Mouse (Mus musculus): Measurements from ENCODE around the gene Vipas39.

Vipas39 gene

GRCm38 (mm10) chr12:87293934-87294333 is 27.9 kb upstream of the Vipas39 start:
- no peaks in the 10 kb centered on the region for H3K9me3 ChIP-seq (ENCODE audit: low read length)
- H3K36me3 ChIP-seq (ENCODE audit: insufficient read depth, low read length) = no peaks in the 10 kb centered on the region
- peaks cover 47% of the 10 kb centered on the region for H3K4me1 ChIP-seq (replicated peaks; ENCODE audit: low read depth, low read length)
- no peak overlapping the region for H3K4me3 ChIP-seq (replicated peaks; ENCODE audit: low read length)
- peaks cover 10% of the 10 kb centered on the region for H3K27me3 ChIP-seq (ENCODE audit: insufficient read depth, low read length)
- TF ChIP-seq POU5F1 (IDR thresholded peaks at IDR 0.05; ENCODE audit: borderline replicate concordance, low read length) = no peak
- TF ChIP-seq NANOG (IDR thresholded peaks at IDR 0.05; ENCODE audit: borderline replicate concordance, low read length) = no peak
- no peak for TF ChIP-seq CTCF (conservative IDR thresholded peaks at IDR 0.05; ENCODE audit: low read length)

GRCm38 (mm10) chr12:87289100-87289499 is 23.0 kb upstream of the Vipas39 start:
- H3K9me3 ChIP-seq (ENCODE audit: low read length) = peaks cover 13% of the 10 kb centered on the region
- peaks cover 62% of the 10 kb centered on the region for H3K4me1 ChIP-seq (replicated peaks; ENCODE audit: low read depth, low read length)
- TF ChIP-seq CTCF (conservative IDR thresholded peaks at IDR 0.05; ENCODE audit: low read length) (no peak), POU5F1 (IDR thresholded peaks at IDR 0.05; ENCODE audit: borderline replicate concordance, low read length) (no peak), NANOG (IDR thresholded peaks at IDR 0.05; ENCODE audit: borderline replicate concordance, low read length) (peak; percentile 59; the same call in 1 of the 2 replicates)
- H3K36me3 ChIP-seq (ENCODE audit: insufficient read depth, low read length) = peaks cover 7% of the 10 kb centered on the region; the same call in 1 of the 2 replicates
- H3K4me3 ChIP-seq (replicated peaks; ENCODE audit: low read length) = no peak overlapping the region
- H3K27me3 ChIP-seq (ENCODE audit: insufficient read depth, low read length) = no peaks in the 10 kb centered on the region

GRCm38 (mm10) chr12:87284726-87285125 is 18.7 kb upstream of the Vipas39 start:
- no peak overlapping the region for H3K4me3 ChIP-seq (replicated peaks; ENCODE audit: low read length)

GRCm38 (mm10) chr12:87284268-87284667 is 18.2 kb upstream of the Vipas39 start:
- Histone ChIP-seq H3K36me3 (ENCODE audit: insufficient read depth, low read length) (peaks cover 7% of the 10 kb centered on the region; the same call in 1 of the 2 replicates), H3K27me3 (ENCODE audit: insufficient read depth, low read length) (peaks cover 8% of the 10 kb centered on the region), H3K4me1 (replicated peaks; ENCODE audit: low read depth, low read length) (peaks cover 75% of the 10 kb centered on the region), H3K4me3 (replicated peaks; ENCODE audit: low read length) (no peak overlapping the region), H3K9me3 (ENCODE audit: low read length) (peaks cover 13% of the 10 kb centered on the region)
- no peak for TF ChIP-seq NANOG (IDR thresholded peaks at IDR 0.05; ENCODE audit: borderline replicate concordance, low read length)
- no peak for TF ChIP-seq POU5F1 (IDR thresholded peaks at IDR 0.05; ENCODE audit: borderline replicate concordance, low read length)
- TF ChIP-seq CTCF (conservative IDR thresholded peaks at IDR 0.05; ENCODE audit: low read length) = no peak

More at GRCm38 (mm10) chr12:87284726-87285125, 18.7 kb upstream of the Vipas39 start:
- peaks cover 75% of the 10 kb centered on the region for H3K4me1 ChIP-seq (replicated peaks; ENCODE audit: low read depth, low read length)
- peaks cover 8% of the 10 kb centered on the region for H3K27me3 ChIP-seq (ENCODE audit: insufficient read depth, low read length)
- peaks cover 7% of the 10 kb centered on the region; the same call in 1 of the 2 replicates for H3K36me3 ChIP-seq (ENCODE audit: insufficient read depth, low read length)
- TF ChIP-seq POU5F1 (IDR thresholded peaks at IDR 0.05; ENCODE audit: borderline replicate concordance, low read length) (no peak), NANOG (IDR thresholded peaks at IDR 0.05; ENCODE audit: borderline replicate concordance, low read length) (no peak), CTCF (conservative IDR thresholded peaks at IDR 0.05; ENCODE audit: low read length) (no peak)
- H3K9me3 ChIP-seq (ENCODE audit: low read length) = peaks cover 13% of the 10 kb centered on the region

- TF ChIP-seq CTCF (conservative IDR thresholded peaks at IDR 0.05; ENCODE audit: low read length) = no peak
- TF ChIP-seq NANOG (IDR thresholded peaks at IDR 0.05; ENCODE audit: borderline replicate concordance, low read length) = no peak
- no peak for TF ChIP-seq POU5F1 (IDR thresholded peaks at IDR 0.05; ENCODE audit: borderline replicate concordance, low read length)
- no peak overlapping the region for H3K4me3 ChIP-seq (replicated peaks; ENCODE audit: low read length)
- peaks cover 74% of the 10 kb centered on the region for H3K4me1 ChIP-seq (replicated peaks; ENCODE audit: low read depth, low read length)
- peaks cover 7% of the 10 kb centered on the region; the same call in 1 of the 2 replicates for H3K36me3 ChIP-seq (ENCODE audit: insufficient read depth, low read length)
- peaks cover 13% of the 10 kb centered on the region for H3K9me3 ChIP-seq (ENCODE audit: low read length)
- H3K27me3 ChIP-seq (ENCODE audit: insufficient read depth, low read length) = peaks cover 8% of the 10 kb centered on the region
Observed at GRCm38 (mm10) chr12:87283706-87284105, 17.6 kb upstream of the Vipas39 start.

GRCm38 (mm10) chr12:87282743-87283142 is 16.7 kb upstream of the Vipas39 start:
- Histone ChIP-seq H3K27me3 (ENCODE audit: insufficient read depth, low read length) (peaks cover 8% of the 10 kb centered on the region), H3K4me3 (replicated peaks; ENCODE audit: low read length) (peak overlapping the region; percentile 65), H3K4me1 (replicated peaks; ENCODE audit: low read depth, low read length) (peaks cover 77% of the 10 kb centered on the region), H3K9me3 (ENCODE audit: low read length) (peaks cover 7% of the 10 kb centered on the region), H3K36me3 (ENCODE audit: insufficient read depth, low read length) (peaks cover 7% of the 10 kb centered on the region; the same call in 1 of the 2 replicates)
- TF ChIP-seq CTCF (conservative IDR thresholded peaks at IDR 0.05; ENCODE audit: low read length) (no peak), NANOG (IDR thresholded peaks at IDR 0.05; ENCODE audit: borderline replicate concordance, low read length) (no peak), POU5F1 (IDR thresholded peaks at IDR 0.05; ENCODE audit: borderline replicate concordance, low read length) (no peak)

GRCm38 (mm10) chr12:87281766-87282165 is 15.7 kb upstream of the Vipas39 start:
- H3K9me3 ChIP-seq (ENCODE audit: low read length) = no peaks in the 10 kb centered on the region
- peaks cover 12% of the 10 kb centered on the region for H3K36me3 ChIP-seq (ENCODE audit: insufficient read depth, low read length)
- TF ChIP-seq POU5F1 (IDR thresholded peaks at IDR 0.05; ENCODE audit: borderline replicate concordance, low read length) = no peak
- peak overlapping the region; percentile 65 for H3K4me3 ChIP-seq (replicated peaks; ENCODE audit: low read length)
- peaks cover 8% of the 10 kb centered on the region for H3K27me3 ChIP-seq (ENCODE audit: insufficient read depth, low read length)
- peaks cover 82% of the 10 kb centered on the region for H3K4me1 ChIP-seq (replicated peaks; ENCODE audit: low read depth, low read length)

- Histone ChIP-seq H3K27me3 (ENCODE audit: insufficient read depth, low read length) (peaks cover 8% of the 10 kb centered on the region), H3K4me1 (replicated peaks; ENCODE audit: low read depth, low read length) (peaks cover 92% of the 10 kb centered on the region), H3K36me3 (ENCODE audit: insufficient read depth, low read length) (peaks cover 27% of the 10 kb centered on the region), H3K4me3 (replicated peaks; ENCODE audit: low read length) (peak overlapping the region; percentile 71), H3K9me3 (ENCODE audit: low read length) (no peaks in the 10 kb centered on the region)
- TF ChIP-seq POU5F1 (IDR thresholded peaks at IDR 0.05; ENCODE audit: borderline replicate concordance, low read length) = no peak
- TF ChIP-seq NANOG (IDR thresholded peaks at IDR 0.05; ENCODE audit: borderline replicate concordance, low read length) = no peak
- peak; percentile 51 for TF ChIP-seq CTCF (conservative IDR thresholded peaks at IDR 0.05; ENCODE audit: low read length)
Observed at GRCm38 (mm10) chr12:87279879-87280278, 13.8 kb upstream of the Vipas39 start.

GRCm38 (mm10) chr12:87279350-87279749 is 13.3 kb upstream of the Vipas39 start:
- H3K4me3 ChIP-seq (replicated peaks; ENCODE audit: low read length) = peak overlapping the region; percentile 71
- peaks cover 92% of the 10 kb centered on the region for H3K4me1 ChIP-seq (replicated peaks; ENCODE audit: low read depth, low read length)
- TF ChIP-seq NANOG (IDR thresholded peaks at IDR 0.05; ENCODE audit: borderline replicate concordance, low read length) (no peak), POU5F1 (IDR thresholded peaks at IDR 0.05; ENCODE audit: borderline replicate concordance, low read length) (no peak), CTCF (conservative IDR thresholded peaks at IDR 0.05; ENCODE audit: low read length) (no peak)
- H3K27me3 ChIP-seq (ENCODE audit: insufficient read depth, low read length) = peaks cover 8% of the 10 kb centered on the region
- H3K36me3 ChIP-seq (ENCODE audit: insufficient read depth, low read length) = peaks cover 32% of the 10 kb centered on the region
- H3K9me3 ChIP-seq (ENCODE audit: low read length) = no peaks in the 10 kb centered on the region
